Mouse (Mus musculus): ENCODE measurements around the gene Defb21. TPM values are rescaled to one million over a fixed set of nuclear protein-coding genes. Genes with fewer than 3 reads are reported as not detected.

Defb21 gene
- polyA plus RNA-seq, 1 experiment from 2014 or later = not detected

DNA sequence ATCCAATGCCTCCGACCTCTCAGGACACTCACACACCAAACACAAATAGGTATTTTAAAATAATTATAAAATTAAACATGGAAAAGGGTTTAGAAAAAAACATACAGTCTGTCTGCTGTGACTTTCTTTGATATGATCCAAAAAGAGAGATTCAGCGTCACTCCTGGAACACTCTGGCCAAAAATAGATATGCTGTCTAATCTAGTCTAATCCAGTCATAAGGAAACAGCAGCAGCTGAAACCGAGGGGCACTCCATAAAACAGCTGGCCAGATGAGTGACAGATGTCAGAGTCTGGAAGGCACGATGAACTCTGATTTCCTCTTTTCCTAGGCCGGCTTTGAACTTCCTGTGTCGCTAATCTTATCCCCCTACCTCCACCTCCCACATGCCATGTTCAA lies 43.9 kb downstream of the Defb21 start:
- DNase-seq (ENCODE audit: low spot score) = no peak
- 71% methylated on average over 6 of the region's 6 CpGs for WGBS
- Histone ChIP-seq H3K27ac (ENCODE audit: low read depth) (no peak overlapping the region), H3K9me3 (ENCODE audit: control insufficient read depth, low read length) (no peaks in the 10 kb centered on the region), H3K4me3 (ENCODE audit: low read depth, low read length) (no peak overlapping the region), H3K9ac (ENCODE audit: low read length) (no peak overlapping the region), H3K4me1 (replicated peaks; ENCODE audit: control insufficient read depth, insufficient read depth, low read length) (no peaks in the 10 kb centered on the region), H3K27me3 (replicated peaks; ENCODE audit: control insufficient read depth, insufficient read depth, low read length) (no peaks in the 10 kb centered on the region), H3K36me3 (ENCODE audit: control insufficient read depth, insufficient read depth, low read length) (no peaks in the 10 kb centered on the region), H3K4me2 (ENCODE audit: low read length) (no peak overlapping the region)
- ATAC-seq (replicated peaks; ENCODE audit: low FRiP score, low TSS enrichment, low read depth) = no peak

DNA sequence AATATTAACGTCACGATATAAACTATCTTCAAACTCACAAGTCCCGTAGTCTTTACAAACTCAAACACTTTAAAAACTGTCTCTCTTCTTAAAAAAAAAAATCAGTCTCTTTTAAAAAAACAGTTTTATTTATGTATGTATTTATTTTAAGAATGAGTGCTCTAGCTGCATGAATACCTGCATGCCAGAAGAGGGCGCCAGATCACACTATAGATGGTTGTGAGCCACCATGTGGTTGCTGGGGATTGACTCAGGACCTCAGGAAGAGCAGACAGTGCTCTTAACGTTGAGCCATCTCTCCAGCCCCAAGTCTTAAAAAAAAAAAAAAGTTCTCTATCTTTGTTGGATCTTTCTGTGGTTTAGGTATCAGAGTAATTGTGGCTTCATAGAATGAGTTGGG lies 44.8 kb downstream of the Defb21 start:
- 62% methylated on average over 5 of the region's 5 CpGs for WGBS
- no peaks in the 10 kb centered on the region for H3K9me3 ChIP-seq (ENCODE audit: control insufficient read depth, low read length)
- no peak overlapping the region for H3K4me3 ChIP-seq (ENCODE audit: low read depth, low read length)
- no peak for ATAC-seq (replicated peaks; ENCODE audit: low FRiP score, low TSS enrichment, low read depth)
- no peak overlapping the region for H3K27ac ChIP-seq (ENCODE audit: low read depth)
- no peaks in the 10 kb centered on the region for H3K36me3 ChIP-seq (ENCODE audit: control insufficient read depth, insufficient read depth, low read length)
- H3K9ac ChIP-seq (ENCODE audit: low read length) = no peak overlapping the region
- DNase-seq (ENCODE audit: low spot score) = no peak
- H3K4me1 ChIP-seq (replicated peaks; ENCODE audit: control insufficient read depth, insufficient read depth, low read length) = no peaks in the 10 kb centered on the region
- no peaks in the 10 kb centered on the region for H3K27me3 ChIP-seq (replicated peaks; ENCODE audit: control insufficient read depth, insufficient read depth, low read length)
- H3K4me2 ChIP-seq (ENCODE audit: low read length) = no peak overlapping the region

DNA sequence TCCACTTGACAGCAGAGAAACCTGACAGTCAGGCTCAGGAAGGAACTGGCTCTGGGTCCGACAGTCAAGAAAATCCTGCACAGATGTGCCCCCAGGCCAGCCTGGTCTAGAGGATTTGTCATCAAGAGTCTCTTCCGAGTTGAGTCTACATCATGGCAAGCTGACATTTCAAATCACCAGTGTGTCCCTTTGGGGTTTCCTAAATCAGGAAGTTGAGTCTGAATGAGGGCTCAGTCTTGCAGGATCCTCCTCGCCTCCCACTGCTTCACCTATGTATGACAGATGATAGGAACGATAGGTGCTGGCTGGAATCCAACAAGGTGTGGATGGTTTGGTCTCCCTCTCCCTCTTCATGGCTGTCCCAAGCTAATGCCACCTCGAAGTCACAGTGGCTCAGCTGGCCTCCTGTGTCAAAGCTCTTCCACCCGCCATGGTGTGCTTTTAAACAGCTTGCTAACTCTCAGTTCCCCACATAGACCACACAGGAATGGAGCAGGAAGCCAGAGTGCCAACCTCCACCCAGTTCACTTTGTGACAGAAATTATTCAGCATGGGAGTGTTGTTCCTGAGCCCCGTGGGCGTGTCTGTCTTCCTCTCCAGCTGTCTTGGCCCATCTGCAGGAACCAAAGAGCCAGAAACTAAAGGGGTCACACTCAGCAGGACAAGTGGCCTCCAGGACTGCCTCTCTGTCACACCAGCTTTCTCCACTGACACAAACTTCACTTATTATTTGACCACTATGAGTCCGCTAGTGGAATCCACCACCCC lies 48.0 kb downstream of the Defb21 start:
- no peak overlapping the region for H3K4me2 ChIP-seq (ENCODE audit: low read length)
- H3K27ac ChIP-seq (ENCODE audit: low read depth) = no peak overlapping the region
- 74% methylated on average over 9 of the region's 9 CpGs for WGBS
- no peak overlapping the region for H3K4me3 ChIP-seq (ENCODE audit: low read depth, low read length)
- ATAC-seq (replicated peaks; ENCODE audit: low FRiP score, low TSS enrichment, low read depth) (no peak), DNase-seq (ENCODE audit: low spot score) (no peak)
- 0 out of 2 replicates have a peak, but pooled peaks cover 4% of the 10 kb centered on the region for H3K27me3 ChIP-seq (replicated peaks; ENCODE audit: control insufficient read depth, insufficient read depth, low read length)
- 0 out of 2 replicates have a peak, but pooled peaks cover 3% of the 10 kb centered on the region for H3K9me3 ChIP-seq (ENCODE audit: control insufficient read depth, low read length)
- no peak overlapping the region for H3K9ac ChIP-seq (ENCODE audit: low read length)
- H3K4me1 ChIP-seq (replicated peaks; ENCODE audit: control insufficient read depth, insufficient read depth, low read length) = no peaks in the 10 kb centered on the region
- no peaks in the 10 kb centered on the region for H3K36me3 ChIP-seq (ENCODE audit: control insufficient read depth, insufficient read depth, low read length)

DNA sequence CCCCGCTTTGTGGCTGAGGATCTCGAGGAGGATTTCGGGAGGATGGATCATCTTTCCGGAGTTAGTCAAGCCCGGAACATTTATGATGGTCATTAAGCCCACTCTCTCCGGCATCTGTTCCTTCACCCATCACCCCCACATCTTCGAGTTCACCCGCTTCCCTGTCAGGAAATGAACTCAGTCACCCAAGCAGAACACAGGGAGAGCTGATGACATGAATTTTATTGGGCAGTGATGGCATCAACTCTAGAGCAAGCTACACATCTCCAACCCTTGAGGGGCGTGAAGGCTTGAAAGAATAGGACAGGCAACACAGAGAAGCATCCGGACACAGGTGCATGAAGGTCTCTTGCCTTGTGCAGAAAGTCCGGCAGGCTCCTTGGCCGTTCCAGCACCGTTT lies 49.6 kb downstream of the Defb21 start:
- Histone ChIP-seq H3K9me3 (ENCODE audit: control insufficient read depth, low read length) (0 out of 2 replicates have a peak, but pooled peaks cover 3% of the 10 kb centered on the region), H3K4me3 (ENCODE audit: low read depth, low read length) (no peak overlapping the region), H3K36me3 (ENCODE audit: control insufficient read depth, insufficient read depth, low read length) (no peaks in the 10 kb centered on the region), H3K27ac (ENCODE audit: low read depth) (no peak overlapping the region), H3K4me2 (ENCODE audit: low read length) (no peak overlapping the region), H3K4me1 (replicated peaks; ENCODE audit: control insufficient read depth, insufficient read depth, low read length) (no peaks in the 10 kb centered on the region; the same call in 1 of the 2 replicates), H3K27me3 (replicated peaks; ENCODE audit: control insufficient read depth, insufficient read depth, low read length) (peaks cover 20% of the 10 kb centered on the region), H3K9ac (ENCODE audit: low read length) (no peak overlapping the region)
- 80% methylated on average over 13 of the region's 13 CpGs for WGBS
- DNase-seq (ENCODE audit: low spot score) (no peak), ATAC-seq (replicated peaks; ENCODE audit: low FRiP score, low TSS enrichment, low read depth) (no peak)

DNA sequence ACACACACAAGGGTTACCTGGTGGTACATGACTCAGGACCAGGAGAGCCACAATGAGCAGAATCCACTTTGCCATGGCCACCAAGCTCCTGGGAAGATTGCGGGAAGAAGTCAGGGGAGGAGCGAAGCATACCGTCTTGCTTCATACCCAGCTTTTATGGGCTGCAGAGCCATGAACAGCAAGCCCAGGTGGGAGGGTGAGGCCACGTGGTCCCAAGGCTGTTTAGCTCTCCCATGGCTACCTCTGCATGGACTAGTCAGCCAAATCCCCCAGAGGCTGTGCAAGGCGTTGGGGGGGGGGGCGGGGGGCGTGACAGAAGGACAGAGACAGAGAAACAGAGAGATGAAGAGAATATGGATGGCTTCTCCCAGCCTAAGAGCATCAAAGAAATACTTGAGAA lies 50.4 kb downstream of the Defb21 start, which contains the start of gene Defb25:
Defb25 (minus strand) TSS at position 101 of the 400 bp plus-strand sequence.
- peaks cover 2% of the 10 kb centered on the region; the same call in 1 of the 2 replicates for H3K4me1 ChIP-seq (replicated peaks; ENCODE audit: control insufficient read depth, insufficient read depth, low read length)

More for the DNA sequence above, 50.4 kb downstream of the Defb21 start, which contains the start of gene Defb25:
- Histone ChIP-seq H3K4me2 (ENCODE audit: low read length) (no peak within 1 kb of the TSS), H3K27ac (ENCODE audit: low read depth) (no peak within 1 kb of the TSS), H3K4me3 (ENCODE audit: low read depth, low read length) (no peak within 1 kb of the TSS), H3K9me3 (ENCODE audit: control insufficient read depth, low read length) (0 out of 2 replicates have a peak, but pooled peaks cover 3% of the 10 kb centered on the region), H3K9ac (ENCODE audit: low read length) (no peak within 1 kb of the TSS), H3K36me3 (ENCODE audit: control insufficient read depth, insufficient read depth, low read length) (no peaks in the 10 kb centered on the region), H3K27me3 (replicated peaks; ENCODE audit: control insufficient read depth, insufficient read depth, low read length) (peaks cover 28% of the 10 kb centered on the region)
- no peak for DNase-seq (ENCODE audit: low spot score)
- 77% methylated on average over 7 of the region's 7 CpGs for WGBS
- no peak for ATAC-seq (replicated peaks; ENCODE audit: low FRiP score, low TSS enrichment, low read depth)

Other genes starting within 250 kb of the Defb21 start
- gene Rbck1, start 240.1 kb upstream of the Defb21 start, polyA plus RNA-seq (2014; fragmentation: Nextera tagmentation; extraction: Ambion mirVana) = 89.8 and 93.8 TPM in 2 replicates
- gene Trib3, start 228.7 kb upstream of the Defb21 start, polyA plus RNA-seq (2014; fragmentation: Nextera tagmentation; extraction: Ambion mirVana) = 1.8 and 2.8 TPM in 2 replicates
- 3.9 and 4.5 TPM in 2 replicates for gene Nrsn2, start 196.1 kb upstream of the Defb21 start, polyA plus RNA-seq (2014; fragmentation: Nextera tagmentation; extraction: Ambion mirVana)
- gene Sox12, start 174.7 kb upstream of the Defb21 start, polyA plus RNA-seq (2014; fragmentation: Nextera tagmentation; extraction: Ambion mirVana) = 12.1 and 13.2 TPM in 2 replicates
- 38.2 and 39.1 TPM in 2 replicates for gene Zcchc3, start 157.7 kb upstream of the Defb21 start, polyA plus RNA-seq (2014; fragmentation: Nextera tagmentation; extraction: Ambion mirVana)
- 0.51 and 0.86 TPM in 2 replicates for gene 6820408C15Rik, start 157.2 kb upstream of the Defb21 start, polyA plus RNA-seq (2014; fragmentation: Nextera tagmentation; extraction: Ambion mirVana)
- gene Defb23, start 108.1 kb upstream of the Defb21 start, polyA plus RNA-seq (2014; fragmentation: Nextera tagmentation; extraction: Ambion mirVana) = not detected in 2 replicates
- not detected in 2 replicates for gene Defb20, start 95.7 kb upstream of the Defb21 start, polyA plus RNA-seq (2014; fragmentation: Nextera tagmentation; extraction: Ambion mirVana)
- not detected in 2 replicates for gene Defb22, start 82.6 kb upstream of the Defb21 start, polyA plus RNA-seq (2014; fragmentation: Nextera tagmentation; extraction: Ambion mirVana)
- gene Defb26, start 61.1 kb upstream of the Defb21 start, polyA plus RNA-seq (2014; fragmentation: Nextera tagmentation; extraction: Ambion mirVana) = not detected in 2 replicates
- gene Defb28, start 54.5 kb upstream of the Defb21 start, polyA plus RNA-seq (2014; fragmentation: Nextera tagmentation; extraction: Ambion mirVana) = not detected in 2 replicates
- not detected in 2 replicates for gene Defb29, start 32.6 kb upstream of the Defb21 start, polyA plus RNA-seq (2014; fragmentation: Nextera tagmentation; extraction: Ambion mirVana)
- gene Gm17416, start 3.4 kb upstream of the Defb21 start, polyA plus RNA-seq (2014; fragmentation: Nextera tagmentation; extraction: Ambion mirVana) = not detected in 2 replicates
- not detected in 2 replicates for gene Defb19, start 7.6 kb downstream of the Defb21 start, polyA plus RNA-seq (2014; fragmentation: Nextera tagmentation; extraction: Ambion mirVana)
- not detected in 2 replicates for gene Defb45, start 26.7 kb downstream of the Defb21 start, polyA plus RNA-seq (2014; fragmentation: Nextera tagmentation; extraction: Ambion mirVana)
- not detected in 2 replicates for gene Defb36, start 31.6 kb downstream of the Defb21 start, polyA plus RNA-seq (2014; fragmentation: Nextera tagmentation; extraction: Ambion mirVana)
- 1.4 and 2.3 TPM in 2 replicates for gene Defb25, start 50.3 kb downstream of the Defb21 start, polyA plus RNA-seq (2014; fragmentation: Nextera tagmentation; extraction: Ambion mirVana)
- 9.6 and 12.9 TPM in 2 replicates for gene Rem1, start 54.2 kb downstream of the Defb21 start, polyA plus RNA-seq (2014; fragmentation: Nextera tagmentation; extraction: Ambion mirVana)
- 108 and 113 TPM in 2 replicates for gene H13, start 96.7 kb downstream of the Defb21 start, polyA plus RNA-seq (2014; fragmentation: Nextera tagmentation; extraction: Ambion mirVana)
- gene Mcts2, start 114.3 kb downstream of the Defb21 start, polyA plus RNA-seq (2014; fragmentation: Nextera tagmentation; extraction: Ambion mirVana) = 32.8 and 34.0 TPM in 2 replicates
- 101 and 109 TPM in 2 replicates for gene Id1, start 163.5 kb downstream of the Defb21 start, polyA plus RNA-seq (2014; fragmentation: Nextera tagmentation; extraction: Ambion mirVana)
- gene Cox4i2, start 181.4 kb downstream of the Defb21 start, polyA plus RNA-seq (2014; fragmentation: Nextera tagmentation; extraction: Ambion mirVana) = 11.0 and 13.1 TPM in 2 replicates

Data from intestine, embryonic 14.5 days (tissue).